Mouse (Mus musculus): ENCODE results near the gene Gpr137c. TPM values are rescaled to one million over a fixed set of nuclear protein-coding genes. Genes with fewer than 3 reads are reported as not detected.

The Gpr137c gene
- total and polyA plus RNA-seq, 3 experiments: 0.07 to 0.55 TPM; not detected in 1

- H3K4me1 ChIP-seq (ENCODE audit: control insufficient read depth in 1 of 2, insufficient read depth in 2 of 2): peaks cover 0 to 12% of the 10 kb centered on the region in 2 experiments; a peak in 1 of 4 replicates
- H3K4me2 ChIP-seq (ENCODE audit: insufficient read depth, low read depth, poor library complexity, severe bottlenecking): no peak overlapping the region
- in situ Hi-C loops (cut with MboI; ENCODE audit: low pct_ligation_motif_present, low pct_unique_long_range_greater_than_20kb, low sequenced_read_pairs) (no loop called here), dilution Hi-C loops (cut with MboI; ENCODE audit: extremely low pct_ligation_motif_present, extremely low pct_unique_long_range_greater_than_20kb, low sequenced_read_pairs) (no loop called here)
- H3K27me3 ChIP-seq (replicated peaks): no peaks in the 10 kb centered on the region
- H3K9me3 ChIP-seq (replicated peaks; ENCODE audit: low read length): no peaks in the 10 kb centered on the region
- no peak for DNase-seq (ENCODE audit: extremely low read depth)
- no peak overlapping the region for H3K4me3 ChIP-seq (replicated peaks in 1 of 3; ENCODE audit: low read depth in 2 of 3, low read length in 2 of 3, poor library complexity in 1 of 3)
- no peak overlapping the region for H3K27ac ChIP-seq (ENCODE audit: insufficient read depth, low read depth)
- H3K79me2 ChIP-seq (replicated peaks; ENCODE audit: control insufficient read depth, extremely low read depth, insufficient read depth, poor library complexity, severe bottlenecking): no peaks in the 10 kb centered on the region
- no peak overlapping the region for H3K9ac ChIP-seq (ENCODE audit: insufficient read depth, low read depth)
- TF ChIP-seq E2F4 (IDR thresholded peaks at IDR 0.05; ENCODE audit: insufficient replicate concordance, low read depth, low read length) (no peak), MAFK (IDR thresholded peaks at IDR 0.05; ENCODE audit: insufficient replicate concordance, low read length) (peak; percentile 71; the same call in 1 of the 2 replicates), JUND (conservative IDR thresholded peaks at IDR 0.05; ENCODE audit: low read depth, low read length) (no peak)
- no peaks in the 10 kb centered on the region for H3K36me3 ChIP-seq (replicated peaks in 1 of 2; ENCODE audit: control insufficient read depth in 1 of 2, insufficient read depth in 1 of 2, low read length in 1 of 2)
These were observed 47.3 kb upstream of the Gpr137c start for GRCm38 (mm10) chr14:45172260-45172659.

- dilution Hi-C loops (cut with MboI; ENCODE audit: extremely low pct_ligation_motif_present, extremely low pct_unique_long_range_greater_than_20kb, low sequenced_read_pairs): no loop called here
- H3K9ac ChIP-seq (ENCODE audit: insufficient read depth, low read depth): no peak overlapping the region
- H3K27ac ChIP-seq (ENCODE audit: insufficient read depth, low read depth): no peak overlapping the region
These were observed 44.3 kb upstream of the Gpr137c start for GRCm38 (mm10) chr14:45175012-45175740.

GRCm38 (mm10) chr14:45179186-45179585 is 40.3 kb upstream of the Gpr137c start:
- TF ChIP-seq JUN (IDR thresholded peaks at IDR 0.05; ENCODE audit: insufficient read depth, low read depth, low read length): no peak
- dilution Hi-C loops (cut with MboI; ENCODE audit: extremely low pct_ligation_motif_present, extremely low pct_unique_long_range_greater_than_20kb, low sequenced_read_pairs): no loop called here
- no peak overlapping the region for H3K4me2 ChIP-seq (ENCODE audit: insufficient read depth, low read depth, poor library complexity, severe bottlenecking)

More at GRCm38 (mm10) chr14:45175012-45175740, 44.3 kb upstream of the Gpr137c start:
- Histone ChIP-seq H3K79me2 (replicated peaks; ENCODE audit: control insufficient read depth, extremely low read depth, insufficient read depth, poor library complexity, severe bottlenecking) (no peaks in the 10 kb centered on the region), H3K4me3 (replicated peaks in 1 of 3; ENCODE audit: low read depth in 2 of 3, low read length in 2 of 3, poor library complexity in 1 of 3) (no peak overlapping the region), H3K9me3 (replicated peaks; ENCODE audit: low read length) (no peaks in the 10 kb centered on the region), H3K4me1 (ENCODE audit: control insufficient read depth in 1 of 2, insufficient read depth in 2 of 2) (peaks cover 0 to 16% of the 10 kb centered on the region in 2 experiments; a peak in 1 of 4 replicates), H3K4me2 (ENCODE audit: insufficient read depth, low read depth, poor library complexity, severe bottlenecking) (no peak overlapping the region), H3K36me3 (replicated peaks in 1 of 2; ENCODE audit: control insufficient read depth in 1 of 2, insufficient read depth in 1 of 2, low read length in 1 of 2) (no peaks in the 10 kb centered on the region), H3K27me3 (replicated peaks) (no peaks in the 10 kb centered on the region)
- DNase-seq (ENCODE audit: extremely low read depth): no peak
- TF ChIP-seq KAT2A (IDR thresholded peaks at IDR 0.05; ENCODE audit: insufficient replicate concordance, low read length) (no peak), USF2 (conservative IDR thresholded peaks at IDR 0.05; ENCODE audit: low read depth, low read length) (no peak), MYC (IDR thresholded peaks at IDR 0.05; ENCODE audit: low read depth, low read length) (no peak), ZMIZ1 (IDR thresholded peaks at IDR 0.05; ENCODE audit: low read depth, low read length) (no peak), E2F4 (IDR thresholded peaks at IDR 0.05; ENCODE audit: insufficient replicate concordance, low read depth, low read length) (no peak), MAFK (IDR thresholded peaks at IDR 0.05; ENCODE audit: insufficient replicate concordance, low read length) (no peak), MEF2A (IDR thresholded peaks at IDR 0.05; ENCODE audit: borderline replicate concordance, low read depth, low read length) (no peak), BHLHE40 (IDR thresholded peaks at IDR 0.05; ENCODE audit: low read depth, low read length) (no peak), ZKSCAN1 (IDR thresholded peaks at IDR 0.05; ENCODE audit: borderline replicate concordance, low read depth, low read length) (no peak), MAZ (IDR thresholded peaks at IDR 0.05; ENCODE audit: low read depth, low read length) (no peak), SMC3 (IDR thresholded peaks at IDR 0.05; ENCODE audit: low read depth, low read length) (no peak), JUN (IDR thresholded peaks at IDR 0.05; ENCODE audit: insufficient read depth, low read depth, low read length) (no peak), ZC3H11A (IDR thresholded peaks at IDR 0.05; ENCODE audit: low read depth, low read length) (no peak)
- in situ Hi-C loops (cut with MboI; ENCODE audit: low pct_ligation_motif_present, low pct_unique_long_range_greater_than_20kb, low sequenced_read_pairs): no loop called here

More at GRCm38 (mm10) chr14:45179186-45179585, 40.3 kb upstream of the Gpr137c start:
- Histone ChIP-seq H3K4me1 (ENCODE audit: control insufficient read depth in 1 of 2, insufficient read depth in 2 of 2) (peaks cover 0 to 14% of the 10 kb centered on the region in 2 experiments; a peak in 1 of 4 replicates), H3K9ac (ENCODE audit: insufficient read depth, low read depth) (no peak overlapping the region), H3K79me2 (replicated peaks; ENCODE audit: control insufficient read depth, extremely low read depth, insufficient read depth, poor library complexity, severe bottlenecking) (no peaks in the 10 kb centered on the region), H3K27ac (ENCODE audit: insufficient read depth, low read depth) (no peak overlapping the region), H3K4me3 (replicated peaks in 1 of 3; ENCODE audit: low read depth in 2 of 3, low read length in 2 of 3, poor library complexity in 1 of 3) (no peak overlapping the region), H3K9me3 (replicated peaks; ENCODE audit: low read length) (no peaks in the 10 kb centered on the region), H3K36me3 (replicated peaks in 1 of 2; ENCODE audit: control insufficient read depth in 1 of 2, insufficient read depth in 1 of 2, low read length in 1 of 2) (peaks cover 0 to 10% of the 10 kb centered on the region in 2 experiments), H3K27me3 (replicated peaks) (no peaks in the 10 kb centered on the region)
- in situ Hi-C loops (cut with MboI; ENCODE audit: low pct_ligation_motif_present, low pct_unique_long_range_greater_than_20kb, low sequenced_read_pairs): no loop called here
- no peak for DNase-seq (ENCODE audit: extremely low read depth)
